Mouse (Mus musculus): ENCODE results near the gene Kcp. TPM values are rescaled to one million over a fixed set of nuclear protein-coding genes. Genes with fewer than 3 reads are reported as not detected.
A peak's percentile ranks its signal among the peaks of the same experiment; 100 is the strongest.

Gene Kcp
- polyA plus RNA-seq, 1 experiment: 0.18 TPM

GRCm38 (mm10) chr6:29449858-29450257 is 57.9 kb downstream of the Kcp start:
- no peak overlapping the region for H3K4me3 ChIP-seq (ENCODE audit: insufficient read depth, poor library complexity, severe bottlenecking)
- no peaks in the 10 kb centered on the region for H3K79me2 ChIP-seq (ENCODE audit: control insufficient read depth, insufficient read depth)
- H3ac ChIP-seq (ENCODE audit: control insufficient read depth, insufficient read length, low read depth): no peak overlapping the region
- no peaks in the 10 kb centered on the region for H3K79me3 ChIP-seq (ENCODE audit: low read depth)
- TF ChIP-seq CEBPB (IDR thresholded peaks at IDR 0.05; ENCODE audit: low read depth) (no peak), MAX (IDR thresholded peaks at IDR 0.05) (no peak), MYOD1 (IDR thresholded peaks at IDR 0.05; ENCODE audit: control insufficient read depth, insufficient read length, low read depth) (no peak), USF1 (IDR thresholded peaks at IDR 0.05; ENCODE audit: low read depth) (no peak), CTCF (IDR thresholded peaks at IDR 0.05; ENCODE audit: control insufficient read depth, insufficient read depth, insufficient read length) (no peak), MYOG (IDR thresholded peaks at IDR 0.05; ENCODE audit: control insufficient read depth, extremely low read depth, insufficient read length) (no peak), FOSL1 (IDR thresholded peaks at IDR 0.05; ENCODE audit: insufficient read depth, low read length, poor library complexity, severe bottlenecking) (no peak)
- H3K36me3 ChIP-seq (ENCODE audit: control insufficient read depth, insufficient read depth): peaks cover 94% of the 10 kb centered on the region
- H3K27me3 ChIP-seq (ENCODE audit: control insufficient read depth, insufficient read depth, insufficient read length): no peaks in the 10 kb centered on the region

GRCm38 (mm10) chr6:29445354-29445753 is 62.4 kb downstream of the Kcp start:
- TF ChIP-seq USF1 (IDR thresholded peaks at IDR 0.05; ENCODE audit: low read depth): no peak
- TF ChIP-seq MYOG (IDR thresholded peaks at IDR 0.05; ENCODE audit: control insufficient read depth, extremely low read depth, insufficient read length): no peak
- TF ChIP-seq CEBPB (IDR thresholded peaks at IDR 0.05; ENCODE audit: low read depth): no peak
- TF ChIP-seq MAX (IDR thresholded peaks at IDR 0.05): no peak
- no peak for TF ChIP-seq CTCF (IDR thresholded peaks at IDR 0.05; ENCODE audit: control insufficient read depth, insufficient read depth, insufficient read length)
- no peak for TF ChIP-seq FOSL1 (IDR thresholded peaks at IDR 0.05; ENCODE audit: insufficient read depth, low read length, poor library complexity, severe bottlenecking)
- no peak for TF ChIP-seq MYOD1 (IDR thresholded peaks at IDR 0.05; ENCODE audit: control insufficient read depth, insufficient read length, low read depth)
- Histone ChIP-seq H3K79me2 (ENCODE audit: control insufficient read depth, insufficient read depth) (no peaks in the 10 kb centered on the region), H3K4me3 (ENCODE audit: insufficient read depth, poor library complexity, severe bottlenecking) (no peak overlapping the region), H3K27me3 (ENCODE audit: control insufficient read depth, insufficient read depth, insufficient read length) (no peaks in the 10 kb centered on the region), H3K79me3 (ENCODE audit: low read depth) (no peaks in the 10 kb centered on the region), H3K36me3 (ENCODE audit: control insufficient read depth, insufficient read depth) (peaks cover 82% of the 10 kb centered on the region), H3ac (ENCODE audit: control insufficient read depth, insufficient read length, low read depth) (no peak overlapping the region)

GRCm38 (mm10) chr6:29444773-29445172 is 63.0 kb downstream of the Kcp start:
- Histone ChIP-seq H3K27me3 (ENCODE audit: control insufficient read depth, insufficient read depth, insufficient read length) (no peaks in the 10 kb centered on the region), H3K79me3 (ENCODE audit: low read depth) (no peaks in the 10 kb centered on the region), H3K4me3 (ENCODE audit: insufficient read depth, poor library complexity, severe bottlenecking) (no peak overlapping the region), H3ac (ENCODE audit: control insufficient read depth, insufficient read length, low read depth) (no peak overlapping the region), H3K79me2 (ENCODE audit: control insufficient read depth, insufficient read depth) (no peaks in the 10 kb centered on the region), H3K36me3 (ENCODE audit: control insufficient read depth, insufficient read depth) (peaks cover 82% of the 10 kb centered on the region)
- TF ChIP-seq CTCF (IDR thresholded peaks at IDR 0.05; ENCODE audit: control insufficient read depth, insufficient read depth, insufficient read length) (peak; percentile 32), MYOG (IDR thresholded peaks at IDR 0.05; ENCODE audit: control insufficient read depth, extremely low read depth, insufficient read length) (no peak)

GRCm38 (mm10) chr6:29439789-29440188 is 68.0 kb downstream of the Kcp start:
- no peak for TF ChIP-seq FOSL1 (IDR thresholded peaks at IDR 0.05; ENCODE audit: insufficient read depth, low read length, poor library complexity, severe bottlenecking)
- TF ChIP-seq CTCF (IDR thresholded peaks at IDR 0.05; ENCODE audit: control insufficient read depth, insufficient read depth, insufficient read length): no peak
- TF ChIP-seq MYOG (IDR thresholded peaks at IDR 0.05; ENCODE audit: control insufficient read depth, extremely low read depth, insufficient read length): no peak
- TF ChIP-seq MYOD1 (IDR thresholded peaks at IDR 0.05; ENCODE audit: control insufficient read depth, insufficient read length, low read depth): no peak
- TF ChIP-seq CEBPB (IDR thresholded peaks at IDR 0.05; ENCODE audit: low read depth): no peak
- TF ChIP-seq USF1 (IDR thresholded peaks at IDR 0.05; ENCODE audit: low read depth): no peak
- no peak for TF ChIP-seq MAX (IDR thresholded peaks at IDR 0.05)
- Histone ChIP-seq H3K27me3 (ENCODE audit: control insufficient read depth, insufficient read depth, insufficient read length) (no peaks in the 10 kb centered on the region), H3ac (ENCODE audit: control insufficient read depth, insufficient read length, low read depth) (no peak overlapping the region), H3K79me2 (ENCODE audit: control insufficient read depth, insufficient read depth) (peaks cover 30% of the 10 kb centered on the region), H3K79me3 (ENCODE audit: low read depth) (peaks cover 10% of the 10 kb centered on the region), H3K4me3 (ENCODE audit: insufficient read depth, poor library complexity, severe bottlenecking) (no peak overlapping the region), H3K36me3 (ENCODE audit: control insufficient read depth, insufficient read depth) (peaks cover 63% of the 10 kb centered on the region)

- H3K4me3 ChIP-seq (ENCODE audit: insufficient read depth, poor library complexity, severe bottlenecking): no peak overlapping the region
- peaks cover 15% of the 10 kb centered on the region for H3K79me3 ChIP-seq (ENCODE audit: low read depth)
- peaks cover 35% of the 10 kb centered on the region for H3K79me2 ChIP-seq (ENCODE audit: control insufficient read depth, insufficient read depth)
- no peak overlapping the region for H3ac ChIP-seq (ENCODE audit: control insufficient read depth, insufficient read length, low read depth)
- H3K36me3 ChIP-seq (ENCODE audit: control insufficient read depth, insufficient read depth): peaks cover 58% of the 10 kb centered on the region
- TF ChIP-seq MYOD1 (IDR thresholded peaks at IDR 0.05; ENCODE audit: control insufficient read depth, insufficient read length, low read depth) (peak; percentile 99), MAX (IDR thresholded peaks at IDR 0.05) (no peak), FOSL1 (IDR thresholded peaks at IDR 0.05; ENCODE audit: insufficient read depth, low read length, poor library complexity, severe bottlenecking) (no peak), USF1 (IDR thresholded peaks at IDR 0.05; ENCODE audit: low read depth) (no peak)
- H3K27me3 ChIP-seq (ENCODE audit: control insufficient read depth, insufficient read depth, insufficient read length): no peaks in the 10 kb centered on the region
Observed at GRCm38 (mm10) chr6:29439251-29439650, 68.5 kb downstream of the Kcp start.

GRCm38 (mm10) chr6:29436461-29436934 is 71.3 kb downstream of the Kcp start:
- no peak for TF ChIP-seq CTCF (IDR thresholded peaks at IDR 0.05; ENCODE audit: control insufficient read depth, insufficient read depth, insufficient read length)
- TF ChIP-seq MYOG (IDR thresholded peaks at IDR 0.05; ENCODE audit: control insufficient read depth, extremely low read depth, insufficient read length): no peak
- no peak for TF ChIP-seq MAX (IDR thresholded peaks at IDR 0.05)
- no peak for TF ChIP-seq CEBPB (IDR thresholded peaks at IDR 0.05; ENCODE audit: low read depth)
- no peak for TF ChIP-seq FOSL1 (IDR thresholded peaks at IDR 0.05; ENCODE audit: insufficient read depth, low read length, poor library complexity, severe bottlenecking)
- TF ChIP-seq USF1 (IDR thresholded peaks at IDR 0.05; ENCODE audit: low read depth): no peak
- no peak for TF ChIP-seq MYOD1 (IDR thresholded peaks at IDR 0.05; ENCODE audit: control insufficient read depth, insufficient read length, low read depth)
- Histone ChIP-seq H3ac (ENCODE audit: control insufficient read depth, insufficient read length, low read depth) (no peak overlapping the region), H3K4me3 (ENCODE audit: insufficient read depth, poor library complexity, severe bottlenecking) (peak overlapping the region; percentile 64)

More at GRCm38 (mm10) chr6:29436461-29436934, 71.3 kb downstream of the Kcp start:
- Histone ChIP-seq H3K36me3 (ENCODE audit: control insufficient read depth, insufficient read depth) (peaks cover 36% of the 10 kb centered on the region), H3K79me2 (ENCODE audit: control insufficient read depth, insufficient read depth) (peaks cover 47% of the 10 kb centered on the region), H3K27me3 (ENCODE audit: control insufficient read depth, insufficient read depth, insufficient read length) (no peaks in the 10 kb centered on the region), H3K79me3 (ENCODE audit: low read depth) (peaks cover 22% of the 10 kb centered on the region)

All from C2C12 (cell line).